Mouse (Mus musculus) G1E (cell line): Measurements from ENCODE around the gene 1110059E24Rik.

ENCODE experiments used
- CTCF ChIP-seq: IDR thresholded peaks from 2 replicates; pipeline ENCODE4 v1.5.1; 2012; ENCODE audit warnings: low read depth, low read length, inconsistent platforms, mixed read lengths
- GATA1 ChIP-seq: IDR thresholded peaks from 2 replicates; pipeline ENCODE4 v1.6.1; 2012; ENCODE audit warnings: borderline replicate concordance, low read length, inconsistent platforms, mixed read lengths
- GATA2 ChIP-seq: IDR thresholded peaks from 2 replicates; pipeline ENCODE4 v1.6.1; 2012; ENCODE audit warnings: low read depth, low read length, inconsistent platforms, borderline replicate concordance

DNA sequence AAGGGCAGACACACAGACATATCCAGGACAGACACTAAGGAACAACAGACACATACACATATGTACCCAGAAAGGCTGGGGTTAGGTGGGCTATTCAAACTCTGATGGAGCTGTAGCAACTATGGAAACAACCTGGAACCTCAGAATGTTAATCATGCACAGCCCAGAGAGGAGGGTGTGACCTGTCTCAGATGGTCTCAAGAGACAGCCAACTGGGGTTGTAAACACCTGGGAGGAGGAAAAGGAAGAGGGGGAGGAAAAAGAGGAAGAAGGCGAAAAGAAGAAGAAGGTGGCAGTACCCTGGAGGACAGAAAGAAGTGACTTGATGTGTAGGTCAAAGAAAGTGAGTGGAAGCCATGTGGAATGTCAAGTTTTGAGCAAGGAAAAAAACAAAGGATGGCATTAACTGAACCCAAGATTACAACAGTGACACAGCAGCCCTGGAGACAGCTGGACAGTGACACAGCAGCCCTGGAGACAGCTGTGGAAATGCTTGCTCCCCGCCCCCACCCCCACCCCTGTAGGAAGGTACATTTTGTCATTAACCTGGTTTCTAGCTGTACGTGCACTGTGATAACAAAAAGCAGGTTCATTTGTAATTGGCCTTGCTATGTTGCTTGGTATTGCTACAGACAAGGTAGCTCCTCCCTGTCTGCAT, 84.1 kb downstream of the 1110059E24Rik start:
- TF ChIP-seq CTCF (no peak), GATA1 (no peak), GATA2 (no peak)
